Mouse (Mus musculus) hindbrain, embryonic 16.5 days (tissue): Measurements from ENCODE around the gene Dmbt1. TPM values are rescaled to one million over a fixed set of nuclear protein-coding genes. Genes with fewer than 3 reads are reported as not detected.

ENCODE experiments used
- ATAC-seq: fragments of 200-750 bp; cut with Nextera tagmentation; 2 replicates; pipeline ENCODE4 v1.8.0; 2017; ENCODE audit warnings: moderate TSS enrichment, moderate library complexity
- H3K27ac ChIP-seq: fragments of 300-500 bp; sonication (generic); 2 replicates; pipeline ENCODE4 v1.5.1; 2014; ENCODE audit warnings: low read depth, mild to moderate bottlenecking, control low read depth, low read length, moderate library complexity
- H3K27me3 ChIP-seq: fragments of 300-500 bp; sonication (generic); replicated peaks from 2 replicates; pipeline ENCODE4 v1.6.1; 2014; ENCODE audit warnings: low read length; ENCODE audit not compliant: control insufficient read depth, insufficient read depth
- H3K36me3 ChIP-seq: fragments of 300-500 bp; sonication (generic); 2 replicates; pipeline ENCODE4 v1.6.1; 2014; ENCODE audit warnings: mild to moderate bottlenecking, low read length, moderate library complexity, mixed read lengths; ENCODE audit not compliant: control insufficient read depth, insufficient read depth
- H3K4me1 ChIP-seq: fragments of 300-500 bp; sonication (generic); 2 replicates; pipeline ENCODE4 v1.6.1; 2014; ENCODE audit warnings: low read depth, low read length; ENCODE audit not compliant: control insufficient read depth, insufficient read depth
- H3K4me2 ChIP-seq: fragments of 300-500 bp; sonication (generic); 2 replicates; pipeline ENCODE4 v1.6.1; 2014; ENCODE audit warnings: mild to moderate bottlenecking, low read length, control low read depth, moderate library complexity
- H3K4me3 ChIP-seq: fragments of 300-500 bp; sonication (generic); 2 replicates; pipeline ENCODE4 v1.5.1; 2014; ENCODE audit warnings: mild to moderate bottlenecking, low read length, control low read depth, moderate library complexity
- H3K9ac ChIP-seq: fragments of 300-500 bp; sonication (generic); 2 replicates; pipeline ENCODE4 v1.6.1; 2014; ENCODE audit warnings: low read depth, mild to moderate bottlenecking, control low read depth, low read length, moderate library complexity
- H3K9me3 ChIP-seq: fragments of 300-500 bp; sonication (generic); 2 replicates; pipeline ENCODE4 v1.6.1; 2014; ENCODE audit warnings: mild to moderate bottlenecking, low read length, moderate library complexity; ENCODE audit not compliant: control insufficient read depth
- WGBS: fragments of 180-500 bp; shearing (Covaris S2); extraction: QIAGEN DNeasy Blood & Tissue Kit; methylation state at CpG from one replicate; pipeline ENCODE4 v1.1.7; 2014; 5-methylcytosine and 5-hydroxymethylcytosine counted together
- polyA plus RNA-seq: library from polyadenylated mRNA; unstranded; fragments of >200 nt; fragmentation: Nextera tagmentation; extraction: Ambion mirVana; gene quantifications from 2 replicates; pipeline ENCODE4 v1.2.1, GENCODE M21; 2015

Gene Dmbt1
- polyA plus RNA-seq, 1 experiment from 2014 or later = not detected

GRCm38 (mm10) chr7:131001976-131002726 is 29.7 kb upstream of the Dmbt1 start:
- Histone ChIP-seq H3K9me3 (peaks cover 10% of the 10 kb centered on the region; the same call in 1 of the 2 replicates), H3K4me1 (no peaks in the 10 kb centered on the region), H3K27me3 (no peaks in the 10 kb centered on the region), H3K36me3 (no peaks in the 10 kb centered on the region), H3K4me3 (no peak overlapping the region), H3K4me2 (no peak overlapping the region), H3K9ac (no peak overlapping the region), H3K27ac (no peak overlapping the region)
- ATAC-seq = no peak
- 91% methylated on average over 12 of the region's 12 CpGs for WGBS

- H3K9ac ChIP-seq = no peak overlapping the region
- no peaks in the 10 kb centered on the region for H3K4me1 ChIP-seq
- no peak for ATAC-seq
- no peak overlapping the region for H3K4me2 ChIP-seq
- no peak overlapping the region for H3K27ac ChIP-seq
- 87% methylated on average over 5 of the region's 5 CpGs for WGBS
- no peak overlapping the region for H3K4me3 ChIP-seq
- H3K36me3 ChIP-seq = no peaks in the 10 kb centered on the region
- peaks cover 10% of the 10 kb centered on the region; the same call in 1 of the 2 replicates for H3K9me3 ChIP-seq
- H3K27me3 ChIP-seq = no peaks in the 10 kb centered on the region
Measured at GRCm38 (mm10) chr7:131004071-131004470, 27.8 kb upstream of the Dmbt1 start.

GRCm38 (mm10) chr7:131007221-131007620 is 24.6 kb upstream of the Dmbt1 start:
- no peak overlapping the region for H3K27ac ChIP-seq
- no peaks in the 10 kb centered on the region for H3K27me3 ChIP-seq
- H3K9me3 ChIP-seq = peaks cover 10% of the 10 kb centered on the region; the same call in 1 of the 2 replicates
- no peaks in the 10 kb centered on the region for H3K4me1 ChIP-seq
- no peak overlapping the region for H3K4me3 ChIP-seq
- no peak for ATAC-seq
- WGBS = 97% methylated on average over 2 of the region's 2 CpGs
- H3K4me2 ChIP-seq = no peak overlapping the region
- no peak overlapping the region for H3K9ac ChIP-seq
- H3K36me3 ChIP-seq = no peaks in the 10 kb centered on the region

GRCm38 (mm10) chr7:131009178-131009577 is 22.7 kb upstream of the Dmbt1 start:
- Histone ChIP-seq H3K27me3 (no peaks in the 10 kb centered on the region), H3K9ac (no peak overlapping the region), H3K9me3 (peaks cover 10% of the 10 kb centered on the region), H3K4me2 (no peak overlapping the region), H3K36me3 (no peaks in the 10 kb centered on the region), H3K27ac (no peak overlapping the region), H3K4me1 (no peaks in the 10 kb centered on the region), H3K4me3 (no peak overlapping the region)
- 90% methylated on average over 5 of the region's 5 CpGs for WGBS
- ATAC-seq = no peak

GRCm38 (mm10) chr7:131011901-131012300 is 20.0 kb upstream of the Dmbt1 start:
- WGBS = 89% methylated on average over 1 of the region's 1 CpGs
- Histone ChIP-seq H3K9me3 (peaks cover under 1% of the 10 kb centered on the region; the same call in 1 of the 2 replicates), H3K4me1 (no peaks in the 10 kb centered on the region), H3K27me3 (no peaks in the 10 kb centered on the region), H3K27ac (no peak overlapping the region), H3K4me2 (no peak overlapping the region), H3K36me3 (no peaks in the 10 kb centered on the region), H3K9ac (no peak overlapping the region), H3K4me3 (no peak overlapping the region)
- ATAC-seq = no peak

- no peak overlapping the region for H3K4me3 ChIP-seq
- H3K27ac ChIP-seq = no peak overlapping the region
- H3K27me3 ChIP-seq = no peaks in the 10 kb centered on the region
- H3K4me1 ChIP-seq = no peaks in the 10 kb centered on the region
- H3K9ac ChIP-seq = no peak overlapping the region
- no peaks in the 10 kb centered on the region for H3K36me3 ChIP-seq
- peaks cover 3% of the 10 kb centered on the region; the same call in 1 of the 2 replicates for H3K9me3 ChIP-seq
- no peak overlapping the region for H3K4me2 ChIP-seq
- WGBS = 95% methylated on average over 2 of the region's 2 CpGs
- ATAC-seq = no peak
Measured at GRCm38 (mm10) chr7:131019181-131019580, 12.7 kb upstream of the Dmbt1 start.

- no peak overlapping the region for H3K4me2 ChIP-seq
- H3K4me3 ChIP-seq = no peak overlapping the region
- H3K4me1 ChIP-seq = no peaks in the 10 kb centered on the region
- H3K27ac ChIP-seq = no peak overlapping the region
- no peaks in the 10 kb centered on the region for H3K9me3 ChIP-seq
- ATAC-seq = no peak
- H3K9ac ChIP-seq = no peak overlapping the region
- H3K27me3 ChIP-seq = no peaks in the 10 kb centered on the region
- H3K36me3 ChIP-seq = no peaks in the 10 kb centered on the region
- 79% methylated on average over 1 of the region's 1 CpGs for WGBS
Measured at GRCm38 (mm10) chr7:131024807-131025206, 7.0 kb upstream of the Dmbt1 start.

- no peak overlapping the region for H3K4me3 ChIP-seq
- no peaks in the 10 kb centered on the region for H3K27me3 ChIP-seq
- no peaks in the 10 kb centered on the region for H3K9me3 ChIP-seq
- no peak overlapping the region for H3K4me2 ChIP-seq
- no peak for ATAC-seq
- no peak overlapping the region for H3K27ac ChIP-seq
- no peaks in the 10 kb centered on the region for H3K36me3 ChIP-seq
- H3K9ac ChIP-seq = no peak overlapping the region
- no peaks in the 10 kb centered on the region for H3K4me1 ChIP-seq
- WGBS = 83% methylated on average over 1 of the region's 1 CpGs
Measured at GRCm38 (mm10) chr7:131027557-131027956, 4.3 kb upstream of the Dmbt1 start.

- Histone ChIP-seq H3K9ac (no peak overlapping the region), H3K4me2 (no peak overlapping the region), H3K27ac (no peak overlapping the region), H3K36me3 (no peaks in the 10 kb centered on the region), H3K9me3 (no peaks in the 10 kb centered on the region), H3K4me3 (no peak overlapping the region), H3K27me3 (no peaks in the 10 kb centered on the region), H3K4me1 (no peaks in the 10 kb centered on the region)
- 84% methylated on average over 3 of the region's 3 CpGs for WGBS
- no peak for ATAC-seq
Measured at GRCm38 (mm10) chr7:131036396-131036795, 4.5 kb downstream of the Dmbt1 start.
